Mouse (Mus musculus) embryonic fibroblast, embryonic 13.5 days (primary cell): ENCODE results near the gene Hectd2.

Source experiments
- CTCF ChIP-seq: IDR thresholded peaks from 2 replicates; pipeline ENCODE4 v1.5.1; 2011; ENCODE audit warnings: mild to moderate bottlenecking, control low read depth, low read length, moderate library complexity, borderline replicate concordance; ENCODE audit not compliant: insufficient read depth
- POLR2A ChIP-seq: IDR thresholded peaks from 2 replicates; pipeline ENCODE4 v1.6.1; 2011; ENCODE audit warnings: low read depth, mild to moderate bottlenecking, control low read depth, low read length, moderate library complexity

DNA sequence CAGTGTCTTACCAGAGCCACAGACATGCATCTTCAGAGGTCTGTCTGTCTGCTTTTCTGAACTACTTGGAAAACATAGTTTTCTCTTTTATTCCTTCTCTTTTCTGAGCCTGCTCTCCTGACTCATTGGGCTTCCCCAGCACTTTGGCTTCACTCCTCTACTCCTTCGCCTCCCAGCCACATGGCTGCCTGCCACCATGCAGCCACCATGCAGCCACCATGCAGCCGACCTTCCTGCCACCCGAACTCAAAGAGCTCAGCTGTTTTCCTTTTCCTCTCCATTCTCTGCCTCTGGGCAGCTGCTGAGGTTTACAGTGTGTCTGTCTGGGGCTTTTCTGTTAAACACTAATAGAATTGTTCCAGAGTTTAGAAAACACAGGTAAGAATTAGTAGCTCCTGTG, 19.5 kb downstream of the Hectd2 start:
- no peak for TF ChIP-seq CTCF
- TF ChIP-seq POLR2A = no peak
